Mouse (Mus musculus): Measurements from ENCODE around the gene Ihh. TPM values are rescaled to one million over a fixed set of nuclear protein-coding genes. Genes with fewer than 3 reads are reported as not detected.

Gene Ihh
- polyA plus RNA-seq, 1 experiment from 2014 or later, result 0.16 TPM

DNA sequence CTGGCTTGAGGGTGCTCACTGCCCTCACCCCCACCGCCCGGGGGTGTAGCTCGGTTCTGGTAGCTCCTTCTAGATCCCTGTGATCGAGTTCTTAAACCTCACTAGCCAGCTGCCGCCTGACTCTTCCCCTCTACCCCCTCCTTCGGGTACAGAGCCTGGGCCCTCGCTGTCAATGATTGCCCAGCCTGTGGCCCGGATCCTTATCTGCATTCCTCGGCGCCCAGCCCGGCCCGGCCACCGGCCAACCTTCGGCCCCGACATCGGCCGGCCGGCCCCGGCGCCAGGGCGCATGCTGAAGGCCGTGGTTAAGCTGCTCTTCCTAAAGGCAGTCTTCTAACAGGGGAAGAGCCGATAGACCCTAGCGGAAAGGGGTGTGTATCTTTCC is 1.8 kb downstream of the Ihh start:
- Histone ChIP-seq H3K4me2 (ENCODE audit: low read length) (no peak overlapping the region; the same call in 1 of the 2 replicates), H3K27me3 (ENCODE audit: control insufficient read depth, insufficient read depth, low read length) (peaks cover 85% of the 10 kb centered on the region), H3K9ac (replicated peaks; ENCODE audit: low read length) (no peak overlapping the region), H3K4me1 (ENCODE audit: control insufficient read depth, insufficient read depth, low read length) (peaks cover 15% of the 10 kb centered on the region; the same call in 1 of the 2 replicates), H3K36me3 (ENCODE audit: control insufficient read depth, insufficient read depth, low read length) (no peaks in the 10 kb centered on the region), H3K9me3 (ENCODE audit: control insufficient read depth, low read length) (no peaks in the 10 kb centered on the region), H3K27ac (replicated peaks; ENCODE audit: low read depth, low read length) (no peak overlapping the region), H3K4me3 (replicated peaks; ENCODE audit: low read depth, low read length) (no peak overlapping the region)
- no peak; the same call in 1 of the 2 replicates for ATAC-seq (ENCODE audit: low FRiP score, low TSS enrichment)
- WGBS, result 4% methylated on average over 24 of the region's 24 CpGs
- no peak for DNase-seq

DNA sequence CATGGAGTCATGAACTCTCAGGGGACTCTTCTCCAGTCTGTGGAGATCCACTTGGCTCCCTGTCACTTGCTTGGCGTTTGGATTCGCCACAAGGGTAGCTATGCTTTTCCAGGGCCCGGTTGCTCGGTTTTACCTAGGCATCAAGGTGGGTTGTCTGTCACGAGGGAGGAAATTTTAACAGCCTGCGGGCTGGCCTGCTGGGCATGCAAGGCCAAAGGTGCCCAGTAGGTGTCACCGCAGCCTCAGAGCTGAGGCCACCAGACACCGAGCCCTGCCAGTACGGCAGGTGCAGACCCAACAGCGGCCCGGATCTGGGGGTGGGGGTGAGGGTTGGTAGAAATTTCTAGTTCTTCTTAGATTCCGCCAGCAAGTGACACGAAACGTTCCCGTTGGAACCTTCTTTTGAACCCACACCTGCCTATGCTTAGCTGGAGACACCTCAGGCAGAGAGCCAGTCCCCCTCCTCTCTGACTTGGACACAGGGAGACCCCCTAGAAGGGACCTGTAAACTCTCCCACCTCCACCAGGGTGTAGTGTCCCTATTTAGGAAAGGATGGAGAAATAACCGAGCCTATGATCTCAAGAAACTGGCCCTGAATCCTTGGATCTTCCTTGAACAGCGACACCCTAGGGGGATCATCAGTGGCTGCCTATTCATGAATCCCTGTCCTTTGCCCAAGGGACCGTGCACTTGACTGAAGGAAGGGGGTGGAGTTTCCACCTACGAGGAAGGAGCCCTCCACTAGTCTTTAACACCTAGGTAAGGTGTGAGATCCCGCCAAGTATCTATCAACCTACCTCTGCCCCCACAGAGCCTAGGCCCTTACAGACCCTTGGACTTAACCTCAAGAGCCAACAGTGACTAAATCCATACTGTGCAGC is 2.4 kb downstream of the Ihh start:
- H3K9me3 ChIP-seq (ENCODE audit: control insufficient read depth, low read length), result no peaks in the 10 kb centered on the region
- WGBS, result 3% methylated on average over 20 of the region's 20 CpGs
- DNase-seq, result peak; percentile 79
- peak; percentile 48; the same call in 1 of the 2 replicates for ATAC-seq (ENCODE audit: low FRiP score, low TSS enrichment)
- peaks cover 80% of the 10 kb centered on the region for H3K27me3 ChIP-seq (ENCODE audit: control insufficient read depth, insufficient read depth, low read length)
- peak overlapping the region; percentile 54; the same call in 1 of the 2 replicates for H3K4me2 ChIP-seq (ENCODE audit: low read length)
- no peaks in the 10 kb centered on the region for H3K36me3 ChIP-seq (ENCODE audit: control insufficient read depth, insufficient read depth, low read length)
- no peak overlapping the region for H3K4me3 ChIP-seq (replicated peaks; ENCODE audit: low read depth, low read length)
- H3K4me1 ChIP-seq (ENCODE audit: control insufficient read depth, insufficient read depth, low read length), result peaks cover 15% of the 10 kb centered on the region; the same call in 1 of the 2 replicates
- no peak overlapping the region for H3K9ac ChIP-seq (replicated peaks; ENCODE audit: low read length)
- H3K27ac ChIP-seq (replicated peaks; ENCODE audit: low read depth, low read length), result no peak overlapping the region

DNA sequence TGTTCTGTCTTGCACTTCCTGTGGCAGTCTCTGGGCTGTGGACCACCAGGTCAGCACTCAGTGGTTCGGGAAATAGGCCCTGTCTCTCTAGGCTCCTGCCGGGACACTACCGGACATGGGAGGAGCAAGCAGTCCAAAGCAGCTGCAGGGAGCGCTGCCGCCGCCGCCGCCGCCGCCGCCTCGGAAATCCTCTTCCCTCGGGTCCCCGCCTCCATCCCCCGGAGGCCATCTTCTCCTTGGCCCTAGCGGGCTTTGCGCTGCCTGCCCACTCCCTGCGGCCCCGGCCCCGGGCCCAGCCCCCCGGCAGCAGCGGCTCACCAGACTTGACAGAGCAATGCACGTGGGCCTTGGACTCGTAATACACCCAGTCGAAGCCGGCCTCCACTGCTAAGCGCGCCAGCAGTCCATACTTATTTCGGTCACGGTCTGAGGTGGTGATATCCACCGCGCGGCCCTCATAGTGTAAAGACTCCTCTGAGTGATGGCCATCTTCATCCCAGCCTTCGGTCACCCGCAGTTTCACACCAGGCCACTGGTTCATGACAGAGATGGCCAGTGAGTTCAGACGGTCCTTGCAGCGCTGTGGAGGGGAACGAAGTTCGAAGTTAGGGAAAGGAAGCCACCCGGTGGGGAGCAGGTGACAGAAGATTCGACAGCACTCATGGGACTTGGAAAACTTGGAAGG is 3.3 kb downstream of the Ihh start:
- DNase-seq (peak; percentile 39), ATAC-seq (ENCODE audit: low FRiP score, low TSS enrichment) (no peak)
- Histone ChIP-seq H3K36me3 (ENCODE audit: control insufficient read depth, insufficient read depth, low read length) (no peaks in the 10 kb centered on the region), H3K9me3 (ENCODE audit: control insufficient read depth, low read length) (no peaks in the 10 kb centered on the region), H3K27ac (replicated peaks; ENCODE audit: low read depth, low read length) (no peak overlapping the region), H3K27me3 (ENCODE audit: control insufficient read depth, insufficient read depth, low read length) (peaks cover 74% of the 10 kb centered on the region), H3K4me2 (ENCODE audit: low read length) (peak overlapping the region; percentile 54), H3K4me3 (replicated peaks; ENCODE audit: low read depth, low read length) (peak overlapping the region; percentile 22), H3K4me1 (ENCODE audit: control insufficient read depth, insufficient read depth, low read length) (peaks cover 15% of the 10 kb centered on the region; the same call in 1 of the 2 replicates), H3K9ac (replicated peaks; ENCODE audit: low read length) (no peak overlapping the region; the same call in 1 of the 2 replicates)
- 1% methylated on average over 41 of the region's 41 CpGs for WGBS

DNA sequence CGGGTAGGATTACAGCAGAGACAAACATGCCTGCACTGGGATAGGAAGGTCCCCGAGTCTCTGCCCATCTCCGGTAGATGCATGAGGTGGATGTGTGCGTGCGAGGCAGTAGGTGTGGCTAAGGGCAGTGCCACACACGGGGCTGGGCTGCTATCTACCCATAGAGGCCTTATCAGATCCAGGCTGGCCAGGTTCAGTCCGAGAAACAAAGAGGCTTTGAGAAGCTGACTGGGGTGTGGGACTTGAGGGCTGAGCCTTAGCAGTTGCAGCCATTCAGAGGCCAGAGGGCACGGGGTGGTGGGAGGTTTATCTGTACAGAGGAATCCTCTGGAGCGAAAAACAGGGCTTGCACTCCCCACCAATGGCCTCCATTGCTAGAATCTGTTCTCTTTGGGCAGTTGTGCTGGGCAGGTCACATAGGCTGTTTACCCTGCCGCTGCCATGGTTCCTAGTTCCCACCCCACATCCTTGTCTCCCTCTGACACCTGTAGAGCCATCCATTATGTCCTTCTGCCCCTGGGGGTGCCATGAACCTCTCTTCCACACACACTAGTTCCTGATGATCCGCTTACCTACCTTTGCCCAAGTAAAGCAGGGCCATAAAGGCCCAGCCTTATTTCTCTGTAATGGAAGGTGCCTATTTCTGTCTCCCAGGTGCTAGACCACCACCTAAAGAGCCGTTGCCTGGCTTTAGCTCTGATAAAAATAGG is 9.7 kb downstream of the Ihh start:
- 69% methylated on average over 12 of the region's 12 CpGs for WGBS
- ATAC-seq (ENCODE audit: low FRiP score, low TSS enrichment), result no peak
- Histone ChIP-seq H3K9ac (replicated peaks; ENCODE audit: low read length) (no peak overlapping the region), H3K27me3 (ENCODE audit: control insufficient read depth, insufficient read depth, low read length) (peaks cover 11% of the 10 kb centered on the region; the same call in 1 of the 2 replicates), H3K36me3 (ENCODE audit: control insufficient read depth, insufficient read depth, low read length) (no peaks in the 10 kb centered on the region), H3K4me3 (replicated peaks; ENCODE audit: low read depth, low read length) (no peak overlapping the region), H3K4me2 (ENCODE audit: low read length) (no peak overlapping the region), H3K4me1 (ENCODE audit: control insufficient read depth, insufficient read depth, low read length) (no peaks in the 10 kb centered on the region), H3K9me3 (ENCODE audit: control insufficient read depth, low read length) (no peaks in the 10 kb centered on the region), H3K27ac (replicated peaks; ENCODE audit: low read depth, low read length) (no peak overlapping the region)
- DNase-seq, result no peak

DNA sequence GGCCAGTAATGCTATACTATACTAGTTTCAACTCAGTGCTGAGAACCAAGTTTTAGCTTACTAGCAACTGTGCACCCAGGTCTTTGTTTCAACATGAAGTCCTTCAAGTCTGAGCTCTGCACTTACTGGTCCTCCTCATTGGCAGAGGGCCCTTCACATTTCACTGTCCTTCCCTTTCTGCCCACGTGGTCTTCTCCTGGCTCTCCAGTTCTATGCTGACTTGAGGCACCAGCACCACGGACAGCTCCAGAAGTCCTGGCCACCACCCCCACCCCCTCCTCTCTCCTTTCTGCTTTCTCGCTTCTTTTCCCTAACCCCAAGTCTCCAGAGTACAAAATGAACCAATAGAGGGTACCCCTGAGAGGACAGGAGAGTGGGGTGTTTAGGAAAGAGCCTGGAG is 11.7 kb downstream of the Ihh start:
- Histone ChIP-seq H3K27ac (replicated peaks; ENCODE audit: low read depth, low read length) (no peak overlapping the region), H3K4me1 (ENCODE audit: control insufficient read depth, insufficient read depth, low read length) (no peaks in the 10 kb centered on the region), H3K9ac (replicated peaks; ENCODE audit: low read length) (no peak overlapping the region), H3K27me3 (ENCODE audit: control insufficient read depth, insufficient read depth, low read length) (peaks cover 8% of the 10 kb centered on the region; the same call in 1 of the 2 replicates), H3K4me2 (ENCODE audit: low read length) (no peak overlapping the region), H3K4me3 (replicated peaks; ENCODE audit: low read depth, low read length) (no peak overlapping the region), H3K36me3 (ENCODE audit: control insufficient read depth, insufficient read depth, low read length) (no peaks in the 10 kb centered on the region), H3K9me3 (ENCODE audit: control insufficient read depth, low read length) (no peaks in the 10 kb centered on the region)
- DNase-seq (no peak), ATAC-seq (ENCODE audit: low FRiP score, low TSS enrichment) (no peak)
- WGBS, result 9% methylated on average over 3 of the region's 3 CpGs

DNA sequence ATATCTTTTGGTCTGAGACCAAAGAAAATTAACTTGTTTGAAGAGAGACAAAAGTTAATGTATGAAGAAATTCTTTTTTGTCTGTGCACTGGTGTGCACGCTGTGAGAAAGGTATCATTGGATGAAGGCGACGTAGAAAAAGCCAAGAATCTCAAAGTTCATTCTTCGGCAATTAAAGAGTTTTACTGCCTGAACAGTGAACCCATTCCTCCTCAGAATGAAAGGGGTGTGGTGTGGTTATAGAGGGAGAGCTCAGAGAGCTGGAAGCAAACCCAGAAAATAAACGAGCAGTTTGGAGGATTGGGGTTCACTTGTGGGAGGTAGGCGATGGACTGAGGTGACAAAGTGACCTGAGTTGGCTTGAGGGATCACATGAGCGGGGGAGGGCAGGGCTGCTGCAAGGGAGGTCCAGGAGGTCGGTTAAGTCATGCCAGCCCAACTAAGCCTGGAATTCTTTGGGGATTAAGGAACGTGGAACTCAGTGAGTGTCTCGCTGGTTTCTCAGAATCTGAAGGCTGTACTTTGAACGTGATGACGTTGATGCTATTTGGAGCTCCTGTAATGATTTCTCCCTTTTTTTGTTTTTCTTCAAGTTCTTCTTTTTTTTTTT is 15.1 kb downstream of the Ihh start:
- Histone ChIP-seq H3K4me2 (ENCODE audit: low read length) (no peak overlapping the region), H3K4me1 (ENCODE audit: control insufficient read depth, insufficient read depth, low read length) (no peaks in the 10 kb centered on the region), H3K27me3 (ENCODE audit: control insufficient read depth, insufficient read depth, low read length) (peaks cover 9% of the 10 kb centered on the region; the same call in 1 of the 2 replicates), H3K9ac (replicated peaks; ENCODE audit: low read length) (no peak overlapping the region), H3K36me3 (ENCODE audit: control insufficient read depth, insufficient read depth, low read length) (no peaks in the 10 kb centered on the region), H3K4me3 (replicated peaks; ENCODE audit: low read depth, low read length) (no peak overlapping the region), H3K27ac (replicated peaks; ENCODE audit: low read depth, low read length) (no peak overlapping the region), H3K9me3 (ENCODE audit: control insufficient read depth, low read length) (no peaks in the 10 kb centered on the region)
- DNase-seq, result no peak
- no peak for ATAC-seq (ENCODE audit: low FRiP score, low TSS enrichment)
- WGBS, result 44% methylated on average over 12 of the region's 12 CpGs

DNA sequence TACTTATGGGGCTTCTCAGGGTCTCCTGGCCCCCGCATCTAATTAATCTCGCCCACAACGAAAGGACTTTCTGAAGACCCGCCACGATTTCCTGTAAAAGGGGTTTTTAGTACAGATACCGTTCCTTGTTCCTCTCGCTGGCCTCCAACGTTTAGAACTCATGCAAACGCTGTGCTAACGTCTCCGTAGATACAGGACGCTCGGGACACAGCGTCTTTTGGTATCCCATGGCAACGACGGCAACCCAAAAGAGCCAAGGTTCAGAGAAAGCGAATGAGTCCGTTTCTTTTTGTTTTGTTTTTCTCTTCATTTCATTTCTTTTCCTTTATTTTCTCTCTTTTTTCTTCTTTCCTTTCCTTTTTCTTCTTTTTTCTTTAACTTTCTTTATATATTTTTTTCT is 16.1 kb downstream of the Ihh start, which contains the start of gene Cfap65:
TSS of gene Cfap65 (minus strand) at position 198 of the 400 bp plus-strand sequence.
- DNase-seq, result peak; percentile 91
- no peak within 1 kb of the TSS for H3K27ac ChIP-seq (replicated peaks; ENCODE audit: low read depth, low read length)

More for the DNA sequence above, 16.1 kb downstream of the Ihh start, which contains the start of gene Cfap65:
- H3K27me3 ChIP-seq (ENCODE audit: control insufficient read depth, insufficient read depth, low read length), result peaks cover 9% of the 10 kb centered on the region; the same call in 1 of the 2 replicates
- H3K4me3 ChIP-seq (replicated peaks; ENCODE audit: low read depth, low read length), result peak within 1 kb of the TSS; percentile 34
- peak within 1 kb of the TSS; percentile 58 for H3K4me2 ChIP-seq (ENCODE audit: low read length)
- under 1% methylated on average over 18 of the region's 18 CpGs for WGBS
- H3K4me1 ChIP-seq (ENCODE audit: control insufficient read depth, insufficient read depth, low read length), result no peaks in the 10 kb centered on the region
- no peaks in the 10 kb centered on the region for H3K36me3 ChIP-seq (ENCODE audit: control insufficient read depth, insufficient read depth, low read length)
- peak; percentile 48; the same call in 1 of the 2 replicates for ATAC-seq (ENCODE audit: low FRiP score, low TSS enrichment)
- no peaks in the 10 kb centered on the region for H3K9me3 ChIP-seq (ENCODE audit: control insufficient read depth, low read length)
- 0 out of 2 replicates have a peak within 1 kb of the TSS, but pooled peaks have one; percentile 2 for H3K9ac ChIP-seq (replicated peaks; ENCODE audit: low read length)
